Mouse (Mus musculus) urinary bladder, postnatal 14 days (tissue): ENCODE measurements at regions not wholly inside any gene's neighbourhood (a gene's known extent, or its start where the extent isn't known, plus 50 kb on each side); places are given as distances from the start of the nearest gene placed in this dataset.
"Not testable (repeated sequence)": the region's sequence is repeated elsewhere in the genome, so short reads cannot be mapped to it uniquely, and the experiment has no call there.

ENCODE experiments used
- DNase-seq: peaks from one replicate; pipeline ENCODE4 v3.0.0; 2021; ENCODE audit warnings: low spot score

DNA sequence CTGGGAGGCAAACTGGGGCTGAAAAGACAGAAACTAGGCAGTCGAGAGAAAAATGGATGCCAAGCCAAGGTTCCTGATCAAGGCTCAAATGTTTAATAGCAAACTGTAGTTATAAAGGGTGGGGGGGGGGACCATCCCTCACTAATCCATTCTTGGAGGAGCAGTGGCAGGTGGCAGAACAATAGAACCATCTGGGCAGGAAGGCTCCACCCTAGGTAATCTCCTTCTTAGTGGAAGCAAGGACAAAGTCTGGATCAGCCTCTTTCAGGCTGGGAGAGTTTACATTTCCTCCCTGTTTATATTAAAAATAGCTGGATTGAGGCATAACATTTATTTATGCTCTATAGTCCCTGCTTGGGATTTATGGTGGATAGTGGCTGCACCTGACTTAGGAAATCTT, 180.8 kb downstream of the Cdh9 start:
- DNase-seq = no peak

GRCm38 (mm10) chr15:16909941-16910340, 181.4 kb downstream of the Cdh9 start:
- DNase-seq = not testable (repeated sequence)

DNA sequence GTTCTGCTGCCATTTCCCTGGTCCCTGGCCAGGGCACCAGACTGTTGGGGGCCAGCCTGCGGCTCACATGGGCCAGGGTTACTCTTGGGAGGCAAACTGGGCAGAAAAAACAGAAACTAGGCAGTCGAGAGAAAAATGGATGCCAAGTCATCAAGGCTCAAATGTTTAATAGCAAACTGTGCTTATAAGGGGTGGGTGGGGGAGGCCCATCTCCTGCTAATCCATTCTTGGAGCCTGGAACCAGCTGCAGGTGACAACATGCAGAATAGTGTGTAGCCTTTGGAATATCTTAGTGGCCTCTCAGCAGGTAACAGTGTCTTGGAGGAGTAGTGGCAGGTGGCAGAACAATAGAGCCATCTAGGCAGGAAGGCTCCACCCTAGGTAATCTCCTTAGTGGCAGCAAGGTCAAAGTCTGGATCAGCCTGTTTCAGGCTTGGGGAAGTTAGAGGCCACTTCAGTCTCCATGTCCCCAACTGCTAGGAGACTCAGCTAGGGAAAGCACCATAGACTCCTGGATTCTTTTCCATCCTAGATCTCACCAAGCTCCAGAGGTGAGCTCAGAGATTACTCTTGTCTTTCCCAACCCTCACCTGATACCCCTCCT, 186.5 kb downstream of the Cdh9 start:
- no peak for DNase-seq

- DNase-seq = no peak
Observed at GRCm38 (mm10) chr15:16923246-16923645, 194.7 kb downstream of the Cdh9 start.

DNA sequence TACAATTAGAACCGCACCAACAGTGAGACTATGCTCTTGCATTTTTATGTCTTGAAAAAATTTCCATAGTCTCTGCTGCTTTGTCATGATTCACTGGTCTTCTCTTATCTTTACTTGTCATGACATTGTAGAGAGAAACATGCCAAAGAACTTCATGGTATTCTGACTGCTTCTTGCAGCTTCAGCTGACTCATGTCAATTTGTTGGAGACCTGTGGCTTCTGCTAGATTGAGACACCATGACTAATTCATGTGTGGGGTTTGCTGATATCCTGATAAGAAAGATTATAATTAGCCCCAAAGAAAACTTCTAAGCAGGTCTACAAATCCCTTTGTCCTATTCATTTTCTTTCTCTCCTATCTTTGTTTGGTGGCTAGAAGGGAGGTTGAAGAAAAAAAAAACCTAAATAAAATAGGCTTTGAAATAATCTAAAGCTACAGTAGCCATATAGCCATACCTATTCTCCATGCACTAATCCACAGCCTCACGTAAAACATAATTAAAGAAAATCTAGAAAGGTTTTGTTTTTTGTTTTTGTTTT, 204.7 kb downstream of the Cdh9 start:
- no peak for DNase-seq

- no peak for DNase-seq
Observed at GRCm38 (mm10) chr15:16934438-16934837, 205.9 kb downstream of the Cdh9 start.

- DNase-seq = not testable (repeated sequence)
Observed at GRCm38 (mm10) chr15:16975821-16976220, 247.3 kb downstream of the Cdh9 start.

GRCm38 (mm10) chr15:16990848-16991247, 262.3 kb downstream of the Cdh9 start:
- no peak for DNase-seq

GRCm38 (mm10) chr15:16995667-16996066, 267.1 kb downstream of the Cdh9 start:
- DNase-seq = no peak

DNA sequence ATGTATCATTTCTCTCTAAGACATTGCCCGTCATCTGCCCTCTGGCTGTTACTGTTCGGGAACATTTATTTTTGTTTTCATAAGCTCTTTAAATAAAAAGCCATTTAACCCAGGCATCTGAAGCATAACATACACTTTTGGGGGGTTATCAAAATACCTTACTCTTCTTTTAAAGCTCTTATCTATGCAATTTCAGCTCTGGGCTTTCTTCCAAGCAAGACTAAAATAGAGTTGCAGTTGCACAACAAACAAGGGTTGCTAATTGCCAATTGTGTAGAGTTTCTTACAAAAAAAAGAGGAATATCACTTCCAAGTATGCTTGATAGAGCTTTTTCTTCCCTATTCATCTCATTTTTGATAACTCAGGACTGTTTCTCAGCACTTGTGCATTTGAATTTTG, 277.6 kb downstream of the Cdh9 start:
- no peak for DNase-seq

- no peak for DNase-seq
Observed at GRCm38 (mm10) chr15:17007811-17008210, 279.3 kb downstream of the Cdh9 start.

DNA sequence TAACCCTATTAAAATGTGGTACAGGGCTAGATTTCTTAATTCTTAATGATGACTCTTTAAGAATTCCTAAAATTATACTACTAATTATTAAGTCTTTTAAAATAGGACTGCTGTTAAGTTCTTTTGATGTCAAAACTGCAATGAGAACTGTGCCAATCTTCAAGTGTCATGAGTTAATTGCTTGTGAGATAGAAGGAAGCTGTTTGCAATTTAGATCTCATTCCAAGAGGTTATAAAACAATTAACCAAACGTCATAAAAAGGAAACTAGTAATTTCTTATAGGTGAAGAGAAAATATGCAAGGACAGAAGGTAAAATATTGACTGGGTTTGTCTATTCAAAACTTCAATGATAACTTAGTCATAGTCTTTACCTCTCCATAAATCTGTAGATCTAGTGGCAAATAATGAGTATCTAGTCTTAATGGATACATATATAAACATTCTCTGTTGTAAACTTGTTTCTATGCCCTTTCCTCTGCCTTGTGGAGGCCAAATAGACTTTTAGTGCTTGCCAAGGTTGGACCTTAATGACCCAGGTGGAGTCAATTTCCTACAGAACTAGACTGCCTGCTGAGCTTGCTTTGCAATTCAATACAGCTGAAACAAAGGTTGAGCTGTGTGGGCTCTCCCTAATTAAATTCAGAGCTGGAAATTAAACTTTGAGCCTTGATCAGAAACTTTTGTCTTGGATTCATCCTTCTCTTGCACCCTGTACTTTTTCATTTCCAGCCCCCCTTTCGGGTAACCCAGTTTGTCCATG, 320.5 kb downstream of the Cdh9 start:
- no peak for DNase-seq

DNA sequence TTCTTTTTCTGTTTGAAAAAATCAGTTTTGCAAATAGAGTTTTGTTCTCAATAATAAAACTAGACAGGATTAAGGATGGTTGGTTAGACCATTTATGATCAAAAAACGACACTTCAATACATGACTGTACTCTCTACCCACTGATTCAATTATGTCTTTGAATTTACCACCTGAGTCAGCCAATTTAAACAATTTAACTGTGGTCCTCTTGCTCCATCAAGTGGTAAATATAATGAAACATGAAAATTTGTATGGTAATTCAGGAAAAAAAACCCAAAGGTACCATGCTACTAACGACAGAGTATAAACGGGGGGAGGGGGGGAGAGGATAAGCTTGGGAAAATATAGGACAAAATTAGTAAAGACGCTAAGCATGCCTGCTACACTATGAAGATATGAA, 341.2 kb downstream of the Cdh9 start:
- DNase-seq = no peak

- DNase-seq = no peak
Observed at GRCm38 (mm10) chr15:17084030-17084429, 355.5 kb downstream of the Cdh9 start.

GRCm38 (mm10) chr15:17088644-17089228, 360.2 kb downstream of the Cdh9 start:
- DNase-seq = no peak

DNA sequence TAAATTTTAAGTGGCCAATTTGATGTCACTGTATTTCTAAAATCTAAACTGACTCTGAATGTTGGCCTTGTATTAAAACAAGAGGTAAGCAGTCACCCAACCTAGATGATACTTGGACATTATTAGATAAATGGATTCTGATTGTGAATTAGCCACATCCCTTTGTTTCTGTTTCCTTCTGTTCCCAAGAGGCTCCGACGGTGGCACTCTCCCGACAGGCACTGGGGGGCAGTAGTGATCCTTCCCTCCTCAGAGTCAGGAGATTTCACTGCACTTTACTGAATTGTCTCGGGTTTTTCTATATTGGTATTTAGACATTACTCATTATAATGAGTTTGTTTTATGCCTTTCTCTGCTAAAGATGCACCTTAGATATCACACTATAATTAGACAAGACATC, 370.4 kb downstream of the Cdh9 start:
- DNase-seq = peak; percentile 3

- DNase-seq = no peak
Observed at GRCm38 (mm10) chr15:17101182-17101581, 372.6 kb downstream of the Cdh9 start.

DNA sequence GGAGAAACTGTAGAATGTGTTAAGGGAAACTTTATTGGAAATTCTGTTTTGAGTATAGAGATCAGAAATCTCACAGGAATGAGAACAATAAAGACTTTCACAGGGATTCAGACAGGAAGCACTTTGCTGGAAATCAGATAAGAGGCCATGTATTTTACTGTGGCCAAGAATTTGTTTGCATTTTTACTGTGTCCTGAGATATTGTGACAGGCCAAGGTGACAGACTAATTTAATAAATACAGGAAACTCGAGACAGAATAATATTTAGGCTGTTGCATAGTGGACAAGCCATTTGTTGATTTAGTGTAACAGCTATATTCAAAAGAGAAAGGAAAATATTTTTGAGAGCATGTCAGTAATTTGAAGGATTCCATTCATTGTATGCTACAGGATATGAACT, 407.2 kb downstream of the Cdh9 start:
- DNase-seq = no peak

DNA sequence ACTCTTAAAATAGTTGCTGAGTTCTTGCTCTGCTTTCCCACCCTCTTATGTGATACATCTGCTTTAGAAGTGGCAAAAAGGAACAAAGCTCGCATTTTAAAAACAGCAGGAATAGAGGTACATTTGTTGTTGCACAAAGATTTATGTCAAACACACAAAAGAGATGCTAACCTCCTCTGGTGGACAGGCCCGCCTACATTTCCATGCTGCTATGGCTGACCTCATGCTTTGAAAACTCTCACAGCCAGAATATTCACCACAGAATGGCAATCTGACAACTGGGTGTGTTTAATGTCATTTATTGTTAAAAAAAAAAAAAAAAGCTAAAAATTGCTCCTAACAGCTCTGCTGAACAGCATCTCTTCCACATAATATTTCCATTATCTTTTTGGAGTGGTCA, 451.6 kb downstream of the Cdh9 start:
- DNase-seq = no peak

GRCm38 (mm10) chr15:17181358-17182022, 452.9 kb downstream of the Cdh9 start:
- DNase-seq = no peak

DNA sequence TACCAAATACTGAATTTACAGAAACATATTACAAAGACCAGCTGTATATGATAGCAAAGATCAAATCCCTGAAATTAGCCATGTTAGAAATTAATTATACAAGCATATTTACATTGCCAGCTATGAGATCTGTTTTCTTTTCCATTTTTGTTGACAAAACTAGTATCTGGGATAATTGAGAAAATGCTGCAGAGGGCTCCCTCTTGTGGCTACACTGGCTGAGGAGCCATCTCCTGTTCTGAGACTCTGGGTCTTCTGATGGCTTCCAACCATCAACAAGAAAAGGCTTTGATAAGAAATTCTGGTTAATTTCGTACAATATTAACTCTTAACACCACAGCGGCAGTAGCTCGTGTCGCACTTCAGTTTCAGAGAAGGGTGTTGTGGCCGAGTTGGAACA, 466.9 kb downstream of the Cdh9 start:
- no peak for DNase-seq

- DNase-seq = no peak
Observed at GRCm38 (mm10) chr15:17204739-17205138, 476.2 kb downstream of the Cdh9 start.

DNA sequence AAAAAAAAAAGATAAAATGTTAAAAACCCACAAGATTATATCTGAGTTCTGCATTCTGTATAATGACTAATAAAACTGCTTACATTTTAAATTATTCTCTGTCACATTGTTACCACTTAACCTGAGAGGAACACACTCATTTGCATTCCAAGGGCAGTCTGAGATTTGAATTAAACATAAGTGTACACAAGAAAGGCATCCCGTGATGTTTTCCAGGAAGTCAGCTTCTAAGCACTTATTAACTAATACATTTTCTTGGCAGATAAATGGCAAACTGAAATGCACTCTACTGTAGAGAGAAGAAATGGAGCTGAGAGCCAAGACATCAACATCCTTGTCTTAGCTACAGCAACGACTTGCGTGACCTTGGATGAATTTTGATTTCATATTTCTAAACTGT, 516.5 kb downstream of the Cdh9 start:
- DNase-seq = no peak
